Mouse (Mus musculus) heart, embryonic 13.5 days (tissue): ENCODE measurements around the gene Tmem82. TPM values are rescaled to one million over a fixed set of nuclear protein-coding genes. Genes with fewer than 3 reads are reported as not detected.
"Not testable (repeated sequence)": the region's sequence is repeated elsewhere in the genome, so short reads cannot be mapped to it uniquely, and the experiment has no call there.

Experiments used
- ATAC-seq: fragments of 200-750 bp; cut with Nextera tagmentation; 2 replicates; pipeline ENCODE4 v1.8.0; 2017; ENCODE audit warnings: moderate TSS enrichment; ENCODE audit not compliant: insufficient number of reproducible peaks, low FRiP score, low TSS enrichment; ENCODE audit errors: extremely low read depth
- H3K27ac ChIP-seq: fragments of 300-500 bp; sonication (generic); replicated peaks from 2 replicates; pipeline ENCODE4 v1.5.1; 2015; ENCODE audit warnings: moderate library complexity, mild to moderate bottlenecking, inconsistent platforms
- H3K27me3 ChIP-seq: fragments of 300-500 bp; sonication (generic); replicated peaks from 2 replicates; pipeline ENCODE4 v1.6.1; 2015; ENCODE audit warnings: mild to moderate bottlenecking, inconsistent platforms
- H3K36me3 ChIP-seq: fragments of 300-500 bp; sonication (generic); 2 replicates; pipeline ENCODE4 v1.6.1; 2015; ENCODE audit warnings: mild to moderate bottlenecking, inconsistent platforms
- H3K4me1 ChIP-seq: fragments of 300-500 bp; sonication (generic); 2 replicates; pipeline ENCODE4 v1.6.1; 2015; ENCODE audit warnings: inconsistent platforms
- H3K4me2 ChIP-seq: fragments of 300-500 bp; sonication (generic); 2 replicates; pipeline ENCODE4 v1.6.1; 2015; ENCODE audit warnings: inconsistent platforms, mild to moderate bottlenecking, moderate library complexity
- H3K4me3 ChIP-seq: fragments of 300-500 bp; sonication (generic); 2 replicates; pipeline ENCODE4 v1.5.1; 2015; ENCODE audit warnings: moderate library complexity, mild to moderate bottlenecking, inconsistent platforms
- H3K9ac ChIP-seq: fragments of 300-500 bp; sonication (generic); 2 replicates; pipeline ENCODE4 v1.6.1; 2015; ENCODE audit warnings: inconsistent platforms, mild to moderate bottlenecking, moderate library complexity
- H3K9me3 ChIP-seq: fragments of 300-500 bp; sonication (generic); 2 replicates; pipeline ENCODE4 v1.6.1; 2016; ENCODE audit warnings: inconsistent platforms
- WGBS: fragments of 180-500 bp; shearing (Covaris S2); methylation state at CpG from one replicate; pipeline ENCODE4 v1.1.7; 2015; ENCODE audit warnings: mixed read lengths; 5-methylcytosine and 5-hydroxymethylcytosine counted together
- polyA plus RNA-seq: library from polyadenylated mRNA; unstranded; fragments of >200 nt; fragmentation: Nextera tagmentation; extraction: Ambion mirVana; gene quantifications from 2 replicates; pipeline ENCODE4 v1.2.1, GENCODE M21; 2015

Tmem82 gene
- polyA plus RNA-seq, 1 experiment from 2014 or later, result 0.44 TPM

DNA sequence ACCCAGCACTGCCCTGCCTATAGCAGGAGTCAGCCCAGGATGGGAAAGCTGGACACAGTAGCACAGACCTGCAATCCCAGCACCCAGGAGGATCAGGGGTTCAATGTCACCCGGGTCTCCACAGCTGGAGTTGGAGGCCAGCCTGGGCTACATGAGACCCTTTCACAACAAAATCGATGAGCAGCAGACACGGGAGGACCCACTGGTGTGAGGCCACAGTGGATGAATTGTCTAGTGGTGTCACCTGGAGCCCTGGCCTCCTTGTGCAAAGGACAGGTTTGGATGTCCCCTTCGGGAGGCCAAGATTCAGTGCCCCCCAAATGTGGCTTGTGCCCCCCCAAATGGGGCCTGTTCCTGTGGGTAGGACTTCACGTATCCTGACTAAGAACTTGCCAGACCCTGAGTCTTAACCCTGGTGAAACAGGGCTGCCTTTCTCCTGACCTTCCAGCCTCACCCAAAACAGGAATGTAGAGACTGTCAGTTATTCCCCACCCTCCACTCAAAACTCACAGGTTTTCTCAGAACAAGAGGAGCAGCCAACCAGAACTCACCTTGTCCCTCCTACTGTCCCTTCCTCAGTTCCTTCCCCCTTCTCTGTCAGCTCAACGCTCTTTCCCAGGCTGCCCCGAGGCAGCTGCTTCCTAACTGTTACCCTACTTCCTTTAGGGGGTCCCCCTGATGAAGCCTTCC lies 45.6 kb downstream of the Tmem82 start:
- Histone ChIP-seq H3K4me1 (peaks cover 36% of the 10 kb centered on the region), H3K27ac (peak overlapping the region; percentile 32; the same call in 1 of the 2 replicates), H3K9me3 (no peaks in the 10 kb centered on the region), H3K27me3 (no peaks in the 10 kb centered on the region), H3K9ac (peak overlapping the region; percentile 19; the same call in 1 of the 2 replicates), H3K36me3 (peaks cover 18% of the 10 kb centered on the region), H3K4me2 (no peak overlapping the region), H3K4me3 (no peak overlapping the region)
- ATAC-seq, result no peak
- WGBS, result 62% methylated on average over 7 of the region's 7 CpGs

DNA sequence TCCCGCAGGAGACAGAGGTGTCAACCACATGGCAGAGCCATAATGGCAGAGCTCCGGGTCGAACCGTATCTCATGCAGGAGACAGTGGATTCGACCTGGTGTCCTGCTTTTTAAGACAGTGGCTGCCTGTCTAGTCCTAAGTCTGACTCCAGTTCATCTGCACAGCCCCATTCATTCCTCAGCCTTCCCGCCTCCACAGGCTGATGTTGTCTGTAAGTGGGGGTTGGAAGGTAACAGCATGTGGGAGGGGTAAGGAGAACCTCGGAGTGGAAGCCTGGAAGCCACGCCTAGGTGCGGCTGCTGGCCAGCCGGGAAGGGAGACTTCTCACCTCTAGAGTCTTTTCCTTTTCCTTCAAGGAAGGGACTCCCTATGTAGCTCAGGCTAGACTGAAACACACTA lies 46.5 kb downstream of the Tmem82 start:
- peaks cover 36% of the 10 kb centered on the region for H3K4me1 ChIP-seq
- H3K9ac ChIP-seq, result no peak overlapping the region
- no peaks in the 10 kb centered on the region for H3K9me3 ChIP-seq
- H3K36me3 ChIP-seq, result peaks cover 9% of the 10 kb centered on the region
- ATAC-seq, result no peak
- no peak overlapping the region for H3K4me3 ChIP-seq
- WGBS, result 58% methylated on average over 10 of the region's 10 CpGs
- no peak overlapping the region for H3K27ac ChIP-seq
- no peak overlapping the region for H3K4me2 ChIP-seq
- no peaks in the 10 kb centered on the region for H3K27me3 ChIP-seq

DNA sequence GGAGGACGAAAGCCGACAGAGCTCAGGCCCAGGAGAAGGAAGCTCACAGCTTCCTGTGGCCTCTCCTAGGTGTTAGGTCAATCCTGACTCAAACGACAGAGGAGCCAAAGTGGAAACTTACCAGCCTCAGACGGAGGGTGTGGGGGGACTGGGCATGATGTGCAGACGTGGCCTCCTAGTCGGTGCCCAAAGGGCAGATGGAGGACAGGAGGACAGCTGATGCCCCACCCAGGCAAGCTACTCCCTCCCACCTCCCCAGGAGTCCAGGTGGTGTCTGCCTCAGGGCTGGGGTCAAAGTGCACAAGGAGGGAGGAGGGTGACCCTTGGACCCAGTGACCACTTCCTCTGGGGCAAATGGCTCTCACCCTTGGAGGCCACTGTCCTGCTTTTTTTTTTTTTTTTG lies 47.1 kb downstream of the Tmem82 start:
- no peak overlapping the region for H3K9ac ChIP-seq
- no peak overlapping the region for H3K4me3 ChIP-seq
- H3K27ac ChIP-seq, result no peak overlapping the region
- no peaks in the 10 kb centered on the region for H3K27me3 ChIP-seq
- 45% methylated on average over 6 of the region's 6 CpGs for WGBS
- no peak overlapping the region for H3K4me2 ChIP-seq
- H3K4me1 ChIP-seq, result peaks cover 36% of the 10 kb centered on the region
- no peak for ATAC-seq
- peaks cover 3% of the 10 kb centered on the region; the same call in 1 of the 2 replicates for H3K36me3 ChIP-seq
- no peaks in the 10 kb centered on the region for H3K9me3 ChIP-seq

DNA sequence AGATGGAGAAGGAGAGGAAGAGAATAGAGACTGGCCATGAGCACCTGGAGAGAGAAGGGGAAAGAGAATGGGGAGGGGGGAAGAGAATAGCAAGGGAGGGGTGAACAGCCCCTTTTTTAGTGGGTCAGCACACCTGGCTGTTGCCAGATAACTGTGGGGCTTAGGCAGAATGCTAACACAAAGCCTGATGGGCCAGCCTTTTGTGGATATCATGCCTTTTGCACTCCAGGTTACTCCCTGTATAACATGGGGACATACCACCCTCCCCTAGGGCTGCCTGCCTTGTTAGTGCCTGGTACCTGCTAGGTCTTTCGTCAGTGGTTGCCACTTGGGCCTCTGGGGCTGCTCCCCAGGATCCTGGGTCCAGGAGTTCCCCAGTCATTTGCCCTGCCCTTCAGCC lies 47.6 kb downstream of the Tmem82 start:
- Histone ChIP-seq H3K36me3 (no peaks in the 10 kb centered on the region), H3K4me3 (no peak overlapping the region), H3K9ac (no peak overlapping the region), H3K27me3 (no peaks in the 10 kb centered on the region), H3K27ac (no peak overlapping the region), H3K4me1 (peaks cover 36% of the 10 kb centered on the region), H3K9me3 (no peaks in the 10 kb centered on the region), H3K4me2 (no peak overlapping the region)
- WGBS, result 88% methylated on average over 1 of the region's 1 CpGs
- no peak for ATAC-seq

DNA sequence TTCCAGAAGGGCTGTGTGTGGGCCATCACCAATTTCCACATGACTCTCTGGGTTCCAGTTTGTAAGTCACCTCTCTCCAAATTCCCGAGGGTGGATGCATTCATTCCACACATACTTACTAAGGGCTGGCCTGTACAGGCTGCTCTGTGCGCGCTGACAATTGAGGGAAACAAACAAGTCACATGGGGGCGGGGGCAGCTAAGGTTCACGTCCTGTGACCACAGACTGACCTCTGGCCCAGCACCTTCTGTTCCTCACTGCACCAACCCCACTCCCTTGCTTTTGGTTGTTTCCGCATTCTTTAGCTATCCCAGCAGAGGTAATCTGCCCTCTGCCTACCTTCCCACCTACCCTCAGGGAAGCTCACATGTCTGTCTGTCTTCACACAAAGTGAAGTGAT lies 48.4 kb downstream of the Tmem82 start:
- Histone ChIP-seq H3K27ac (no peak overlapping the region), H3K4me3 (no peak overlapping the region), H3K9ac (no peak overlapping the region), H3K36me3 (no peaks in the 10 kb centered on the region), H3K4me1 (peaks cover 40% of the 10 kb centered on the region), H3K27me3 (no peaks in the 10 kb centered on the region), H3K9me3 (no peaks in the 10 kb centered on the region), H3K4me2 (no peak overlapping the region)
- no peak for ATAC-seq
- WGBS, result 45% methylated on average over 6 of the region's 6 CpGs

DNA sequence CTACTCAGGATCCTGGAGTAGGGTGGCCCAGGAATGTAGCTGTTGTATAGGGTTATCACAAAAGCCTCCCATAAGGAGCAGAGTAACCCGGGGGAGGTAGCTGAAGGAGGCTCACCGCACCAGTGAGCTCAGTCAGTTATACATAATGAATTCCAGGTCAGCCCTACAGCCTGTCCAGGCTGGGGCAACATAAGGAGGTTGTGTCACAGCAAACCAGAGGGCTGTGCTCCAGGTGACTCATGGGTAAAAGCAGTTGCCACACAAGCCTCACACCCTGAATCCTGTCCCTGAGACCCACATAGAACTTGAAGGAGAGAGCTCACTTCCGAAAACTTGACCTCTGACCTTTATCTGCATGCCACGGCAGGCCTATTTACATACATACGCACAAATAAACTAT lies 49.5 kb downstream of the Tmem82 start:
- Histone ChIP-seq H3K4me2 (no peak overlapping the region), H3K4me1 (peaks cover 37% of the 10 kb centered on the region), H3K9me3 (no peaks in the 10 kb centered on the region), H3K27me3 (no peaks in the 10 kb centered on the region), H3K36me3 (no peaks in the 10 kb centered on the region), H3K9ac (no peak overlapping the region), H3K27ac (no peak overlapping the region), H3K4me3 (no peak overlapping the region)
- ATAC-seq, result no peak
- WGBS, result 84% methylated on average over 5 of the region's 5 CpGs

DNA sequence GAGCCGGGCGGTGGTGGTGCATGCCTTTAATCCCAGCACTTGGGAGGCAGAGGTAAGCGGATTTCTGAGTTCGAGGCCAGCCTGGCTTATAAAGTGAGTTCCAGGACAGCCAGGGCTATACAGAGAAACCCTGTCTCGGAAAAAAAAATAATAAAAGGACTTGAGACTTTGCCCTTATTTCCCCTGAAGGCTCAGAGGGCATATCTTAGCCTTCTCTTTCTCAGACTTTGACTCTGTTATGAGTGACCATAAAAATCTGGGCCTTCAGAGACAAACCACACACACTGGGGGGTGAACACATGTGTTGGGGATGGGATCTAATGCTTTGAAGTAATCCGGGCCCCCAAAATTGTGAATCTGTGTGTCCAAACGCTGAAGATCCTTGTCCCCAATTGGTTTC lies 51.3 kb downstream of the Tmem82 start:
- not testable (repeated sequence) for ATAC-seq

DNA sequence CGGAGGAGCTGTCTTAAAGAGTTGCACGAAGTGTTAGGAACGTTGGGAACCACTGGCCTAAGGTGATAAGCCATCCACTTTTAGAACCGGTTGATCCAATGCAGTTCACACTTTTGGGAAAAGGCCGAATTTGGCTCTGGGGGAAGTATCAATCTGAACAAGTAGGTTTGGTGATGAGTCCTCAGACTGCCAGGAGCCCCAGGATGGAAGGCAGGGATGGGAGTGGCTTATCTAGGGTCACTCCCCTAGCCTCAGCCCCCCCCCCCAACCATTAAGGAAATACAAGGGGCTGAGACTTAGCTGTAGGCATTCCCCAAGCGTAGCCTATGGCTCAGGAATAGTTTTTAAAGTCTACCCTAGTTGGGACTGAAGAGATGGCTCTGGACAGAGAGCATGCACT lies 52.2 kb downstream of the Tmem82 start:
- no peak overlapping the region for H3K4me2 ChIP-seq
- no peaks in the 10 kb centered on the region for H3K27me3 ChIP-seq
- 72% methylated on average over 6 of the region's 6 CpGs for WGBS
- no peak overlapping the region for H3K9ac ChIP-seq
- no peak for ATAC-seq
- peaks cover 23% of the 10 kb centered on the region for H3K4me1 ChIP-seq
- no peaks in the 10 kb centered on the region for H3K9me3 ChIP-seq
- H3K4me3 ChIP-seq, result no peak overlapping the region
- no peaks in the 10 kb centered on the region for H3K36me3 ChIP-seq
- no peak overlapping the region for H3K27ac ChIP-seq

More for the DNA sequence above, 51.3 kb downstream of the Tmem82 start:
- not testable (repeated sequence) for H3K27me3 ChIP-seq, H3K9me3 ChIP-seq, H3K4me3 ChIP-seq, H3K9ac ChIP-seq, H3K4me2 ChIP-seq, H3K27ac ChIP-seq, H3K36me3 ChIP-seq
- peaks cover 26% of the 10 kb centered on the region for H3K4me1 ChIP-seq
- 85% methylated on average over 7 of the region's 7 CpGs for WGBS

DNA sequence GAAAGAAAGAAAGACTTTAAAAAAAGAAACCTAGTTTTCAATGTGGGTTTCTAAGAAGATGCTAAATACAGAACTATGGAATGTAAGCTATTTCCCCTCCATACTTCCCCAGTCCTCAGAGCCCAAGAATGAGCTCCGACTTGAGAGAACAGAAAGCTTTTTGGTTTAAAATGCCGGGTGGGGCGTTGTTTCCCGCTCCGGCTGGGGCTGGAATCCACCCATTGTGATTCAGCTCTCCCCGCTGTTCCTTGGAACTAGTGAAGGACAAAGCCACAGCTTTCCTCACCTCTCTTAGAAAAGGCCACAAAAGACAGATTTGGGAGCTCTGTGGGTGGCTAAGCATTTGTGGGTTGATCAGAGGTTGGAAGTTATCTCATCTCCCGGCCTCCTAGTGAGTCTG lies 53.1 kb downstream of the Tmem82 start:
- H3K4me3 ChIP-seq, result no peak overlapping the region
- 56% methylated on average over 7 of the region's 7 CpGs for WGBS
- H3K9ac ChIP-seq, result no peak overlapping the region
- ATAC-seq, result no peak
- H3K27ac ChIP-seq, result peak overlapping the region; percentile 40; the same call in 1 of the 2 replicates
- no peaks in the 10 kb centered on the region for H3K27me3 ChIP-seq
- no peaks in the 10 kb centered on the region for H3K36me3 ChIP-seq
- H3K9me3 ChIP-seq, result no peaks in the 10 kb centered on the region
- H3K4me2 ChIP-seq, result no peak overlapping the region
- H3K4me1 ChIP-seq, result peaks cover 17% of the 10 kb centered on the region

DNA sequence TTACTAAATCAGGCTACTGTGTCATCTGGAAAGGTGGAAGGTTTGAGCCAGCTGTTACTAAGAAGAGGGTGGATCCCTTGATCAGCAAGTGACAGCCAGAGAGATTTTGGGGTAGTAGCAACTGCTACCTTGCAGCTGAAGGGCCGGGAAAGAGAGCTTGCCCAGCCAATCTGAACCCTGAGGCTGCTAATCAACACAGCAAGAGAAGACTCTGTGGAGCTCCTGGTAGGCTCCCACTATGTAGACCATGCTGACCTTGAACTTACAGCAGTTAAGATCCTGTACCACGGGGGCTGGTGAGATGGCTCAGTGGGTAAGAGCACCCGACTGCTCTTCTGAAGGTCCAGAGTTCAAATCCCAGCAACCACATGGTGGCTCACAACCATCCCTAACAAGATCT lies 53.8 kb downstream of the Tmem82 start:
- no peaks in the 10 kb centered on the region for H3K27me3 ChIP-seq
- WGBS, result 74% methylated on average over 3 of the region's 3 CpGs
- H3K9me3 ChIP-seq, result no peaks in the 10 kb centered on the region
- peaks cover 11% of the 10 kb centered on the region; the same call in 1 of the 2 replicates for H3K4me1 ChIP-seq
- H3K9ac ChIP-seq, result no peak overlapping the region
- H3K36me3 ChIP-seq, result no peaks in the 10 kb centered on the region
- ATAC-seq, result no peak
- H3K4me3 ChIP-seq, result no peak overlapping the region
- no peak overlapping the region for H3K4me2 ChIP-seq
- H3K27ac ChIP-seq, result no peak overlapping the region

DNA sequence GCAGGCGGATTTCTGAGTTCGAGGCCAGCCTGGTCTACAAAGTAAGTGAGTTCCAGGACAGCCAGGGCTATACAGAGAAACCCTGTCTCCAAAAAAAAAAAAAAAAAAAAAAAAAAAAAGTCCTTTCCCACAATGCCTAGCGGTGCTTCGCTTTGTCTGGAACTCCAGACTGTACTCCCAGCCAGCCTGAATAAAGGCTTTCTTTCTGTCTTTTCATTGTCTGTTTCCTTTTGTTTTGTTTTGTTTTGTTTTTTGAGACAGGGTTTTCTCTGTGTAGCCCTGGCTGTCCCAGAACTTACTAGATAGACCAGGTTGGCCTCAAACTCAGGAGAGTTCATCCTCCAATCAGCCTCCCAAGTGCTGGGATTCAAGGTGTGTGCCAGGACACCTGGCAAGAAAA lies 54.2 kb downstream of the Tmem82 start:
- Histone ChIP-seq H3K36me3 (no peaks in the 10 kb centered on the region), H3K4me3 (no peak overlapping the region), H3K9me3 (no peaks in the 10 kb centered on the region), H3K27me3 (no peaks in the 10 kb centered on the region), H3K4me2 (no peak overlapping the region), H3K4me1 (peaks cover 10% of the 10 kb centered on the region; the same call in 1 of the 2 replicates), H3K9ac (no peak overlapping the region), H3K27ac (no peak overlapping the region)
- 90% methylated on average over 4 of the region's 4 CpGs for WGBS
- ATAC-seq, result no peak
